Mouse (Mus musculus): Measurements from ENCODE around the gene Ubxn6.

- TF ChIP-seq POLR2A (IDR thresholded peaks at IDR 0.05; ENCODE audit: low read depth, low read length) (no peak), CTCF (IDR thresholded peaks at IDR 0.05; ENCODE audit: extremely low read depth, insufficient read depth, insufficient read length, insufficient replicate concordance) (no peak)
Observed at GRCm38 (mm10) chr17:56092794-56093193, 18.0 kb upstream of the Ubxn6 start.
